Mouse (Mus musculus) heart, adult 2 months (tissue): ENCODE data around the gene Ano5.

Source experiments
- CTCF ChIP-seq: fragments of 200-600 bp; IDR thresholded peaks from 2 replicates; pipeline ENCODE4 v1.8.1; 2022; ENCODE audit warnings: antibody characterized with exemption, mild to moderate bottlenecking, moderate library complexity
- EP300 ChIP-seq: fragments of 200-500 bp; IDR thresholded peaks from 2 replicates; pipeline ENCODE4 v1.6.1; 2011; ENCODE audit warnings: low read depth, low read length, control low read depth; ENCODE audit not compliant: insufficient read depth
- POLR2A ChIP-seq: fragments of 200-500 bp; IDR thresholded peaks from 2 replicates; pipeline ENCODE4 v1.6.1; 2011; ENCODE audit warnings: mild to moderate bottlenecking, low read depth, low read length, control low read depth; ENCODE audit not compliant: insufficient read depth

DNA sequence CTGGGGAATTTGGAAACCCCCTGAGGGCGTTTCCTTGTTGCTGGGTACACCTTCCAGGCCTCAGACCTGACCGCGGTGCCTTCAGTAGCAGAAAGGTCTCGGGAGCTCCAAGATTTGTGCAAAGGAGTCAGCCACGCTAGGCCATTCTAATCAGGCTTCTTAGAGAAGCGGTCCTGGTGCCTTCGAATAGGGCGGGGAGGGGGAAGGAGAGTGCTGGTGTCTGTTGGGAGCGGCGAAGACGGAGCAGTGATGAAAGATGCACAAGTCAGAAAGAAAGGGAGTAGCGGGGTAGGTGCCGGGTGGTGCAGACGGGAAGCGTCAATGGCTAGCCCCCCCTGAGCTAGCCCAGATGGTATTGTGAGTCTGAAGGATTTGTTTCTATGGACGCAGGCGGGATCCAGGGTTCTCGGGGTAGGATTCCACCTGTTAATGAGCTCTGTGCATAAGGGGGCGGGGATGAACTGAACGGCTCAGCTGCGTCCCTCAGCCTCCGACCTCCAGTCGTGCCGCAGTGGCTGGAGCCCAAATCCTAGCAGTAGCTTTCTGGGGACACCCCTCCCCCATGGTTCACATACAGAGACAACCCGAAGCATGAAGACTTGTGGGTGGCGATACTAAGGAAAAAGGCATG is 116.3 kb downstream of the Ano5 start:
- TF ChIP-seq POLR2A = no peak
- no peak for TF ChIP-seq EP300
- TF ChIP-seq CTCF = no peak
